Mouse (Mus musculus) T-cell, adult 2 months (primary cell): ENCODE measurements around the gene Ttc22.

Experiments used
- DNase-seq: peaks from one replicate; pipeline ENCODE4 v3.0.0; 2022; ENCODE audit warnings: low spot score

The Ttc22 gene

DNA sequence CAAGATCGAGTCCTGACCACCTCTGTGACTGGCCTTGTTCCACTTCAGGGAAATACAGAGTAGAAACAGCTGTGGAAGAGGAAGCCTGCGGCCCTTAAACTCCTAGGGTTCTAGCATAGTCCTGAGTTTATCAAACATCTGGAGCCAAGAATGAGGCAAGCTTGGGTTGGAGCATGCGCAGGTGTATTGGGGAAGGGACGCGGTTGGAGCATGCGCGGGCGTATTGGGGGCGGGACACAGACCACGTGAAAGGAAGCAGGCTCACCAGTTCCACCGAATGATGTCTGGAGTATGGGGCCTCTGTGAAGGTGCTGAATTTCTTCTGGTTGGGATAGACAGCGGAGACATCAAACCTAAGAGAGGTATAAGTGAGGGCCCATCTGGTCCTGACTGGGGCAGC lies 6.6 kb upstream of the Ttc22 start:
- DNase-seq = no peak

DNA sequence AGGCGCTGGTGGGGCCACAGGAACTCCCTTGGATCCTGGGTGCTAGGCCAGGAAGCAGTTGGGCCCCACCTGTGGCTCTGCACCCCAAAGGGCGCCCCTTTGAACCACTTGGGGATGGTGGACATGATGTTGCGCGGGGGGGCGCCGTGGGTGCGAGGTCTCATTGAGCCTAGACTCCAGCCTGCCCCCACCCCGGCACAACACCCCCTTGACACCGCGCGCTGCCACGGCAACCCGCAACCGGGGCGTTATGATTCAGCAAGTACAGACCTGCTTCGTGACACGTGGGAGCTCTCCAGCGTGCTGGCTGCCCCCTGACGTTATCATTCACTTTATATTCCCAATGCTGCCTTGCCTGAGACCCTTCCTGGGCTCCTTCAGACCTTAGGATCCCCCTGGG lies 5.2 kb upstream of the Ttc22 start, which contains the start of gene Lexm:
Lexm (minus strand) TSS at position 186 of the 400 bp plus-strand sequence.
- no peak for DNase-seq

DNA sequence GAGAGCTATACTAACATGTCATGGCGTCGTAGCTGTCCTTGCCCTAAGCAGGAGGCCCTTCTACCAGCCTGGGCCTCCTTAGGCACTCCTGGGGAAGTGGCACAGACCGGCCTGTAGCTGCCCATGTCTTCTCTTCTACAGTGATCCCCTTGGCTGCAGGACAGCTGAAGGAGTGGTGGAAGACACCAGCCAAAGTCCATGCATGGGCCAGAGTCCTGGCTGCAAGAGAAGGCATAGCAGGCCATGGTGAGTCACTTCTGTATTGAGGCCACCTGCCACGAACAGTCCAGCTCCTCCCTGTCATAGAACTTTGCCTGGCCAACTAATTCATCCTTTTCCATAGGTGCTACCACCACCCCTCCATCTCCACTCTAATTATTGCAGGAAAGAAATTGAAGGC lies 3.3 kb upstream of the Ttc22 start:
- no peak for DNase-seq

DNA sequence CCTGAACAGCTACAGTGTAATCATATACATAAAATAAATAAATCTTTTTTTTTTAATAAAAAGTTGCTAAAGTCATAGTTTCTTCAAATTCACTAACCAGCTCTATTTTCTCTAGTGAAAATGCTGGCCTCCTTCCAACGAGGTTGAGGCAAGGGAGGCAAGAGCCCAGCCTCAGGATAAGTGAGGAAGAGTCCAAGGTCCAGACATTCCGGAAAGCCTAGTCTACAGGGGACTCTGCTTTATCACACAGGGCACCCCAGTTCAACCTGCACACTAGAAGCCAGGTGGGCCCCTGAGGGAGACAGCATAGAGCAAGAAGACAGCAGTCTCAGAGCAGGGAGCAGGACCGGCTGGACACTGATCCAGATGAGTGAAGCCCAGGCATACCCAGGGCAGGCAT lies 804 bp upstream of the Ttc22 start:
- no peak for DNase-seq

DNA sequence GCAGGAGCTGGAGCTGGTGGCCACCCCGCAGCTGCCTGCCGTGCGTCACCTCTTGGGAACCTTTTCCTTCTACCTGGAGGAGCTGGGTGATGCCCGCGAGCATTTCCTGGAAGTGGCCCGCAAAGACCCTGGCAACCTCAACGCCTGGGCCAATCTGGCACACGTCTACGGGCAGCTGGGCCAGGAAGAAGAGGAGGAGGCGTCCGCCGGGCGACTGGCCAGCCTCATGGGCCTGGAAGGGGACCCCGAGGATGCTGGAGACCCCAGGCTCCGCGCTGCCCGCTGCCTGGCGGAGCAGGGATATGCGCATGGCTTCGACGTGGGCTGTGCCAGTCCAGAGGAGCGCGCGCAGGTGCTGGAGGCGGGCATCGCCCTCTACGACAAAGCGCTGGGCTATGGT lies 480 bp downstream of the Ttc22 start:
- no peak for DNase-seq

DNA sequence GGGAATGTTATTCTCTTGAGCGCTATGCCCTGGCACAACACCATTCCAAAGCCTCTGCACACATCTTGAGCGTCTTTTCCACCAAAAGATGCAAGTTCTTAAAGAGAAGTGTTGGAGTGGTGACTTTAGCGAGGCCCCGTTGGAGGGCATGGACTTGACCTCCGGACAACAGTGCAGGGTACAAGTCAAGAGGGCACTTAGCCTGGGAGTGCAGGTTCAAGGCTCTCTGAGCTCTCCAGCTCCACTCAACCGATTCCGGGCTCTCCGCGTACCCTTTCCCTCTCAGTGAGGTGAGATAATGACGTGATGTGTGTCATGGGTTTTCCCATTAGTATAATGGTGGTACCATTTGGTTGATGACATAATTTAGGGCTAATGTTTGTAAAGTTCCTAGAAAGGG lies 2.0 kb downstream of the Ttc22 start:
- no peak for DNase-seq

DNA sequence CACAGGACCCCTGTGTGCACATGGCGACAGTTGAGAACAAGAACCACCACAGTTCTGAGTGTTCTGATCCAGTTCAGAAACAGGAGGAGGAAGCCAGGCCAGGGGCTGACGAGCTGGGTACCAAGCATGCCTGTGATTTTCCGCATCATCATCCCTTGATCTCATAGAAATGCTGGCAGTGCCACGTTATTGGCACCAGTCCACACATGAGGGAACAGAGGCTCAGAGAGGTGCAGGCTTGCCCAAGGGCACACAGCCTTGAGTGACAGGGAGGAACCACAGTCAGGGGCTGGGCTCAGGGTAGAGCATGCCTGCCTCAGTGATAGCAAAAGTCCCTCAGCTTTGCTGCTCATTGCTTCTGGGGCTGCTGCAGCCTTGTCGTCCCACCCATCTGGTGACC lies 5.6 kb downstream of the Ttc22 start:
- DNase-seq = no peak

DNA sequence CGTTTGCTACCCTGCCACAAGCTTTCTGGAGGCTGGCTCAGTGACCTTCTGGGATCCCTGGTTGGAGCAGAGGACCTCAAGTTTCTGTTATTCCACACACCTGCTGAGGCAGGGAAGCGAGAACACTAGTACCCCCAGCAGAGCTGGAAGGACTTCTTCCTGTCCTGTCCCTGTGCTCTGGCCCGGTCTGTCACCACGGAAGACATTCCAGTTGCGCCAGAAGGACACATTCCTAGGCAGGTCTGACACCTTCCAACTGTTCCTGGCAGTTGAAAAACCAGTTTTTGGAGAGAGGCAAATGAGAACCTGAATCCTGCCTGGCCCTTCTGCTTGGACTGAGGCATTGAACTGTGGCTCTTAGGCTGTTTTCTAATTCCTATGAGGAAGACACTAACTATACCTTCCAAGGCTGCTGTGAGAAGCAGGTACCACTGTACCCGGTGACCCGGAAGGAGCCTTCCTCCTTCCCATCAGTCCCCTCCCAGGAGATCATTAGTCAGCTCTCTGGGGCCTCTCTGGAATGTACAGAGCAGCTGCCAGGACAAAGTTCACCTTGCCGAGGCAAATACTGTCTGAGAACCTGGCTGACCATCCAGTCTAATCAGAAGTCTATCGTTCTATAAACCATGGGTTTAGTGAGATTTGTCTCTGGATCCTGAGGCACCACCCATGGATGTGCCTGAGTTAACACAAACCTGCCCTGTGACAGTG lies 6.6 kb downstream of the Ttc22 start:
- DNase-seq = no peak

DNA sequence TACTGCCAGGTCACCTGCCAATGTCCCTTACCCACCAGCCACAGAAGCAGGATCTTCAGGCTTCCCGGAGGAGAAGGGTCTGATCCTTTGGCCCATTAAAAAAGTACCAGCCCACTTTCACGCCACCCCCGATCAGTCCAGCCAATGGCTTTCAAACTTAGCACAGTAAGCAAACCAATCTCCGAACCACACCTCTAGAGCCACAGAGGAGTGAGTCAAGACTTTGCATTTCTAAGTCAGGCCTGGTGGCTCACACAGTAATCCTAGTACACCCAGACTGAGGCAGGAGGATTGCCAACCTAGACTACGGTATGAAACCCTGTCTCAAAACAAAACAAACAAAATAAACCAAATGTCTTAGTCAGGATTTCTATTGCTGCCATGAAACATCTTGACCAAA lies 7.1 kb downstream of the Ttc22 start:
- no peak for DNase-seq

DNA sequence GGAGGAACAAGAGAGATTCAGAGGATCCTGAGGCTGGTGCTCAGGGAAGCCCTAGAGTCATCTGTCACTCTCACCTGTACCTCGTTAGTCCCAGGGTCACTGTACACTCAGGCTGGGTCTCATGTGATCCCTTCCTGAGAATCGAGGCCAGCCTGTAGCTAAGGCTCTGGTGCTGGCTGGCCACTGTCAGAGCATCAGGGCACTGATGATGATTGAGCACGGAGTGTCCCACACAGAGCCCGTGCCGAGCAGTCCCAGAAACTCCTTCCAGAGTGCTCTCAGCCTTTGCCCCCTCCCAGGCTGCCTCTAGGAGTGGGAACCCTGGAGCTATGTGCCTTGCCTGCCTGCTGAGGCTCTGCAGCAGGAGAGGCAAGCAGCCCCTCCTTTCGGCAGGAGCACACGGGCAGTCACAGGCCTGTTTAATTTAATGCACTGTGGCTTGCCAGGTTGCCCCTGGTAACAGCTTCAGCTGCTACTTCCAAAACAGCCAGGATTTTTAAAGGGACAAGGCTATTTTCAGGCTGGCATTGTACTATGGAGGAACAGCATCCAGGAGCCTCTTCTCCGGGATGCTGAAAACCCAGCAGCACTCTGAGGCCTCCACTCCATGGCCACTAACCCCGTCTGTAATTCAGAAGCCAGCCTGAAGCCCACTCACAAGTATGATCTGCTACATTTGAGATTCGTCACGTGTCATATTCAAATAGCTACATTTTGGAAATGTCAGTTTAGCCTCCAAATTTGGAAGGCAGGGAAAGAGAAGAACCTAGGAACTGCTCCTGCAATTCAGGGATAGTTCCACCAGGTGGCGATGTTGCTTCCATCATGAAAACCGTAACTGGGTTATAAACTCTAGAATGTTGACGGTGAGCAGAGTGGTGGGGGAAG lies 8.3 kb downstream of the Ttc22 start:
- peak; percentile 47 for DNase-seq

DNA sequence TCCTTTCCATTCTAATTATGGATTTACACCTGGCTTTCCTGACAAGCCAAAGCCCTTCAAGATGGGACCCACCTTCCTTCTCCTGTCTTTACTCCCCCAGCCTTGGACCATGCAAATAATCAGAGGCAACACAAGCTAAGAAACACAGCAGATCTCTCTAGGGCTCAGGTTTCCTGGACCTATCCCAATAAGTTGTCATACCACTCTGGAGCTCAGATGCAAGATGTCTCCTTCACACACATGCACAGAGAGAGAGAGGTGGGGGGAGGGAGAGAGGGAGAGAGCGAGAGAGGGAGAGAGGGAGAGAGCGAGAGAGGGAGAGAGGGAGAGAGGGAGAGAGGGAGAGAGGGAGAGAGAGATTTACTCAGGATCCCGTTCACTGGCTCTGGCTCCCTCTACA lies 10.1 kb downstream of the Ttc22 start:
- no peak for DNase-seq

DNA sequence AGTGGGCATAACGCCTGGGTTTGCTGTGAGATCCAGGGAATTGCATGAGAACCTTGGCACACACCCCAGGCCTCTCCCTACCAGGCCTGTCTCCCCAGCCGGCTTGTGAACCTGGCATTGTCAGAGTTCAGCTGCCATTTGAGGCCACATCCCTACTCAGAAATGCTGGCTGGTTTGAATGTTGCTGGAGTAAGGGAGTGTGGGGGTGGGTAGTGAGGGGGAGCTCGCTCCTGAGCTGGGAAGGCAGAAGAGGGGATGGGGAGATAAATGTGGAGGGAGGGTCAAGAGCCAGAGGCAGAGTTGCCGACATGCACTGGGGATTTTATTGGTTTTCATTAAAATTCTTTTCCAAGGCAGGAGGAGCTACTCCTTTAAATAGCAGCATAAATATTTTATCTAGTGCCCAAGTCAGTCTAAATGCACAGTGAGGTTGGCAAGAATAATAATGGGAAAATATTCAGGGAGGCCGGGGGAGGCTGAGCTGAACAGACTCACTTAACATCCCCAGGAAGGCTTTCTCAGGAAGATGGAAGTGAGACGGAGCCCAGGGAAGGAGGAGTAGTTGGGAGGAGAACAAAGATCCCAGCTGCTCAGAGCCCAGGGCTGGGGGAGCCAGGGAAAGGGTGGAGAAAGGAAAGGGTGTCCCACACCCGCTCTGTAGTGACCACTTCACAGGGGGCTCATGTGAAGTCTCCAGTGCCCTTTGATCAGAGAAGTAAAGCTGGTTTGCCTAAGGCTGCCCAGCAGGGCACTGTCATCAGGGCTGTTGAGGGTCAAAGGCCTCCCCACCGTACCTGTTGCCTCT lies 11.3 kb downstream of the Ttc22 start:
- no peak for DNase-seq

DNA sequence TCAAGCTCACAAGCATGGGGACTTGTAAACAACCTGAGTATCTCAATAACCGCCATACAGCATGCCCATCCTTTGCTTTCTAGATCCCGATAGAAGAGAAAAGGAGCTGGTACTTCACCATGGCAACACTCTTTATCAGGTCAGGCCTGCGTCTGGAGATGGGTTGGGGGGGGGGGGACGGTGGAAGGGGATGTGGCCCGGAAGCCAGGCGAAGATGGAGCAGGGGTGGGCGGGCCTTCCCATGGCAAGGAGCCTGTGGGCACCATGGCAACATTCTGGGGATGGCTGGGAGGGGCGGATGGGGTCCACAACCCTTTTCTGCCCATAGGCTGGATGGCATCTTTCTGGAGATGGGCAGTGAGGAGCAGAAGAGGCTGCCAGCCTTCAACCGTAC lies 11.9 kb downstream of the Ttc22 start:
- DNase-seq = no peak

DNA sequence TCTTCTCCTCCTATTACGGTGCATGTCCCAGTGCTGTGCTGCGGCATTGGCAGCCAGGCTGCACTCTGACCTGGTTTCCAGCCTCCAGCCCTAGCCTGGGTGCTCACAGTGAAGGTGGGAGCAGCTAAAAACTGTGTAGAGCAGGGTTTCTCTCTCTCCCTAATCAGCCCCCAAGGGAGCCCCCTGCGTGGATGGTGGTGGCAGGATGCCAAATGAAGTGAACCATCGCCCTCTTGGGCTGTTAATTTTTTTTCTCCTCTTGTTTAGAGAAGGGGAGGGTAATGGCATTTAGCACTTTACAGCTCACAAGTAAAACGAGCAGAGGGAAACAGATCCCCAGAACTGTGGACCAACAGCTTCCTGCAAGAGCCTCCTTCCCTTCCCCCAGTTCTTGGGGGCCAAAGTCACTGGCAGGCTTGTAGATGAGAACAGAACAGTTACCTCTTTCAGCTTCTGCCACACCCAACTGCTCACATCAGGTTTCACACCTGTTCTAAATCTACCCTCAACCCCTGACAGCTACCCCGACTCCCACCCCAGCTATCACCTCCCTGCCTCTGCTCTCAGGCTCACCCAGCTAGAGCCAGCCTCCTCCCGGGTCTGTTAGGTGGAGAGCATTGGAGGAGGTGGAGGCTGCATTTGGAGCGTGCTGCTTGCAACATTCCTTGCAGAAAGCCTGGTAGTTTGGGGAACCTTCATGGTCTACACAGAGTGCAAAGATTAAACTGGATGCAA lies 21.4 kb downstream of the Ttc22 start:
- DNase-seq = no peak

DNA sequence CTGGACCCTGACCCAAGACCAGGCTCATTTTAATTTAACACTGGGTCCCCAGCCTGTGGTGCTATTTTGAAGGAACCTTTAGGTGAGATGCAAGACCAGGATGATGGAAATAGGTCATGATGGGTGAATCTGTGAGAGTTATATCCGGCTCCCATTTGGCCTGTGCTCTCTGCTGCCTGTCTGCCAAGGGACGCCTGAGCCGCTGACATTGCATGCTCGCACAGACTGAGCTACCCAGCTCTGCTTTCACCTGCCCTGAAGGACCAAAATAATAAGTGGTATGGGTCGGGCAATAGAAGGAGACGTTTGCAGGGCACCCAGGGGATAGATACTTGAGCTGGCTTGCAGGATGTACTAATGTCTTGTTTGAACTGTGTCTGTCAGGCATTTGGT lies 22.0 kb downstream of the Ttc22 start:
- no peak for DNase-seq

DNA sequence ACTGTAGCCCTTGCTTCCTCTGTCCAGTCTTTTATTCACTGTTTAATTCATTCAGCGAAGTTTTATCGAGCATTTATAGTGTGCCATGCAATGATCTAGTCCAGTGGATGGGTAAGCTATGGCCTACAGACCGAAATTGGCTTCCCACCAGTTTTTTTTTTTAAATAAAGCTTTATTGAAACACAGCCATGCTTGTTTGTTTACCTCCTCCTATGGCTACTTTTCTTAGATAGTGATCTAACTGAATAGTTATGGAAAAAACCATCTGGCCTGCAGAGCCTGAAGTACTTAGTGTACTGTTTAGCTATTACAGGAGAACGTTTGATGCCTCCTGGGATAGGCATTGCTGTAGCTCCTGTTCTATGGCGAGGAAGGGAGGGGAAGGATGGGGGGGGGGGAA lies 23.6 kb downstream of the Ttc22 start:
- DNase-seq = no peak

DNA sequence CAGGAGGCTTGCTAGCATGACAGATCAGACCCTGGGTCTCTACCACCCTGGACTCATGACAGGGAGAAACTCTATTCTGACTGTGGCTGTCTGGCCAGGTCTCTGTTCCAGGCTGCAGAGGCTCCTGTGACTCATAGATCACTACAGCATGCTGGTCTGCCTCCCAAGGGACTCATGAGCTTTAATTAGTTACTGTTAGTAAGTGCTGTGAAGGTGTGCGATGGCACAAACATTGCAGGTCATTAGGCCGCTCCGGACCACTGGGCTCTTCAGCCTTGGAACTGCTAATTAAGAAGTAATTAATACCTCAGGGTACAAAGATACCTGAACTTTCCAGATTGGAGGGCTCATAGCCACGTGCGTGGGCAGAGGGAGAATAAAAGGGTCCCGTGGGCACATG lies 24.9 kb downstream of the Ttc22 start:
- no peak for DNase-seq

DNA sequence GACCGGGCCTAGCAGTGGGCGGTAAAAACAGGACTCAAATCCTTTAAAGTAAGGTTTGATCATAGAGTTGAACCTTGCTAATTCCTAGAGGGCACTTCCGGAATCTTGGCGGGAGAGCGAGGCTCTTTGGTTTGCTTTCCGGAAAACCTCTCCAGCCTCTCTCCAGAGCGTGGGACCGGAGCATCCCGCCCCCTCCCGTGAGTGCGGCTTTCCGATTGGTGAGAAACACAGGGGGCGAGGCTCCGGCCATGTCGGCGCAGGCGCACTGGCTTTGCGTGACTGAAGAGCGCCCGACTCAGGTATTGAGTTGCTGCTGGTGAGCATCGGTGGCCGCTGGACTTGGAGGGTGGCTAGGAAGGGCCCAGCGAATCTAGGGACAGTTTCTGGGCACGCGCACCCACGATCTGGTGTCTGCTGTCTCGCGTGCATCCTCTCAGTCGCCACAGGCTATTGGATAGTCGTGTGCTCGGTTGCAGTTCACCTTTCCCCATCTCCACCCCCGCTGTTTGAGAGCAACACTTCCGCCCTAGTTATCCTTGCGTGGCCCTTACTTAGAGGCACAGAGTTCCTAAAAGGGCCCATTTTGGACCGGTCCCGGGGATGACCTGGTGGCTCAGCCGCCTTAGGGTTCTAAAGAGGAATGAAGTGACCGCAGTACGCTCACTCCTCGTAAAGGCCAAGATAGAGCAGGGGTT lies 28.7 kb downstream of the Ttc22 start, which contains the start of gene Pars2:
Pars2 (plus strand) TSS at position 237 of the 695 bp plus-strand sequence.
- peak; percentile 98 for DNase-seq

DNA sequence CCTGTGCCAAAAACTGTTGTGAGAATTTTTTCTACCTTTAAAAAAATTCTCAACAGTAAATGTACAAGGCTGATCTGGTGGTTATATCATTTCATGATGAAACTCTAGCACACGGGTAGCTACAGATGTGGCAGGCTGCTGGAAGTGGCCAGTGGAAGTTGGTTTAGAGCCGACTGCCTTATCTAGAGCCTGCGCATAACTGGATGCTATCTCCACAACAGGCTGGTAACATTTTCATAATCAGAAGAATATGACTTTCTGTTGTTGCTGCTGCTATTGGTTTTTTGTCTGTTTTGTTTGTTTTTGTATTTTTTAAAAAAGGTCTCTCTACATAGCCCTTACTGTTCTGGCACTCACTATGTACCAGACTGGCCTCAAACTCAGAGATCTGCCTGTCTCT lies 30.3 kb downstream of the Ttc22 start:
- DNase-seq = no peak

DNA sequence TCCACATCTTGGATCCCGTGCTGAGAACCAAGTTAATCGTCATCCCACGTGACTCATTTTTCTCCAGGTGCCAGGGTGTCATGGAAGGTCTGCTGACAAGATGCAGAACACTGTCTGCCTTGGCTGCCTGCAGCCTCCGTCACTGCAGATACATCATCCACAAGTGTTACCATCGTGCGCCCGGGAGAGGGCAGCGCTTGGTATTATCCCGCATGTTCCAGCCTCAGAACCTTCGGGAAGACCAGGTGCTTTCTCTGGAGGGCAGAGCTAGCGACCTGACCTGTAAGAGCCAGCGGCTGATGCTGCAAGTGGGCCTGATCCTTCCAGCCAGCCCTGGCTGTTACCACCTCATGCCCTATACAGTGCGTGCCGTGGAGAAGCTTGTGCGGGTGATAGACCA lies 30.8 kb downstream of the Ttc22 start:
- DNase-seq = no peak

DNA sequence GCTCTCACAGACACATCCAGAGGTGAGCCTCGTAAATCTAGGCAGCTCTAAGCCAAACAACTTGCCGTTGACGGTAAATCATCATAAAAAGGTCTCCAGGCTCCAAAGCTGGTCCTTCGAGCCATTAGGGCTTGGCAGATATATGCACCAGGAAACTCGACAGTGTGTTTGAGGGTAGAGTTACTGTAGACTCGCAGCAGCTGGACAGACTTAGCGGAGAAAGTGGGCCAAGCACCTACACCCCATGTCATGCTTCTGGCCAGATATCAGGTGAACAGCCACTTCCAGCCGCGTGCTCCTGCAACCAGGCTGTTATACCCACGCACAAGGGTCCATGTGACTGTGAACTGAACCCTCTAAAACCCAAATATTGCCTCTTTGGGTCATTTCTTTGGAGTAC lies 33.4 kb downstream of the Ttc22 start:
- DNase-seq = no peak
